Mouse (Mus musculus): ENCODE data around the gene Nelfcd.

Gene Nelfcd

DNA sequence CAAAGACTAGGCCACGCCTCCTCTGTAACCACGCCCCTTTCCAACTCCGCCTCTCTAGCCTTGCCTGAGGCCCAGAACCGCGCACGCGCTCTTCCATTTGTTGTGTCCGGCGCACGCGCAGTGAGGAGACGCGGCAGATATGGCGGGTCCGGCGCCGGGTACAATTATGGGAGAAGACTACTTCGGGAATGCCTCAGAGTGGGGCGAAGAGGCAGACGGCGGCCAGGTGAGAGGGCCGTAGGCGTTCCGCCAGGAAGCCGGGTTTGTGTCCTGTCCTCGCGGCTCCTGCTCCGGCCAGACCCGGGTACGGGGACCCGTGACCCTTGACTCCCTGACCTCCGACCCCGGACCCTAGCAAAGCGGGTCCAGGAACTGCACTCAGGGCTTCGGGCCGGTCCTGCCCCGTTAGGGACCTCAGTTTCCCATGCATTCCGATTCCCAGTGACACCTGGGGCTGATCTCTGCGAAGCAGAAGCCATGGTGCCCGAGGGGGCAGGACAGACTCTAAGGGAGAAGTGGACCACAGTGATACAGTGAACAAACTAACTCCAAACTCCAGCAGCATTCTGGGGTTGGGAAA, at the start of gene Nelfcd:
Gene Nelfcd (plus strand): TSS at position 74 of the 580 bp plus-strand sequence.
- peak; percentile 93 for DNase-seq

- DNase-seq = no peak
Observed at GRCm38 (mm10) chr2:174366571-174366970, 49.0 kb upstream of the Nelfcd start.

DNA sequence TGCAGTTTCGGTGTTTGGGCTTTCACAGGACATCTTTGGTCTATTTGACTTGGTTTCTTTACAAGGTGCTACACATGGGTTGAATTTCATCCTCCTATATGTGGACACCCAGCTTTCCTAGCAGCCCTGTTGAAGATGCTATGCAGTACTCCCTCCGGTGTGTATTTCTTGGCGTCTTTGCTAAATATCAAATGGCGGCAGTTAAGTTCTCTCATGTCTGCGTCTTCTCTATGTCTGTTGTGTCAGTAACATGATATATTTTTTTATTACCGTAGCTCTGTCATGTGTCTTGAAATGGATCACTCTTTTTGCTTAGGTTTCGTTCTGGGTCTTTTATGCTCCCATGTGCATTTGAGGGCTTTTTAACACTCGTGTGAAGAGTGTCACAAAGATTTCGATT, 34.6 kb upstream of the Nelfcd start:
- no peak for DNase-seq

DNA sequence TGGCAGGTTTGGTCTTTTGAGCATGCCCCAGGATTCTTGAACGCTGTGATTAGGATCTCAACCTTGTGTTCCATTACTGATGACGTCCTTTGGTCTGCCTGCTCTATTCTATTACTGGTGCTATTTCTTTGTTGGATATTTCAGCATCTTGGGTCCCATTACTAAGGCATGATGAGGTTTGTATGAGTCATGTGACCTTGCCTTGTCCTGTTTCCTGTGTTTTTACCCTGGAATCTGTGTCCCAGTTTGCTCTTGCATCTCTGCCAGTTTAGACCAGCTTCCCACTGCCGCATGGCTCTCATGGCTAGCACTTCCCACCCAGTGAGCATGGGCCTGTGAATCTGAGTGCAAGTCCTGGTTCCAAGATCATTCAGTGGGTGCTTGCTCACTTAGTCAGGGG, 23.7 kb upstream of the Nelfcd start:
- no peak for DNase-seq

DNA sequence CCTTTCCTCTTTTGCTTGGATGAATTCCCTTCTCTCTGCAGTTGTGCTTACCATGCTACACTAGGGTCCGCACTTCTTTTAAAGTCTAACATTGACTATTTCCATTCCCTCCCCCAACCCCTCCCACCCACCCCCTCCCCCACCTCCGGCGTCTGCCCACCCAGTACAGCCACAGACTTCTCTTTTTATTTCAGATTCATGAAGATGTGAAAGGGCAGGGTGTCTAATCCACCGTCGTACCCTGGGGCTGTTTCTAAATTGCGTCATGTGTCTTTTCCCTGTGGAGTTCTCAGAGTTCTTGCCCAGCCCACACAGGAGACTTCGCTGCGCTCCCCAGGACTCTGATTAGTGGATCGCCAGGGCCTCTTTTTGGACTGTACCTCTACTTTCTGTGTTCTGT, 23.1 kb upstream of the Nelfcd start:
- no peak for DNase-seq

DNA sequence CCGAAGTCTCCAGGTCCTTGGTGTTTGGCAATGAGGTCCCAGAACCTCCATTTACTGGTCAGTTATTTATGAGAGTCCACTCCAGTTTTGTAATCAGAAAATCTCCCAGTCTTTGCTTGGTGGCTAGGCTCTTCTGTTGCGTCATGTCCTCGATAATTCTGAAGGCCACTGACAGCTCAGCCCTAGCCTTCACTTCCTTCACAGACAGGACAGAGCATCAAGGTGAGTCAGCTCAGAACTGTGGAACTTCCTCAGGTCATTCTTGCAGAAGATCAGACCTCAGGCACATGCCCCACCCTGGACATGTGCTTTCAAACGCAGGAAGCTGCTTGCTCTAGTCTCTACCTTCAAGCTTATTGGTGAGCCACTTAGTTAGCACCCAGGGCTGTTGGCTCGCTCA, 22.2 kb upstream of the Nelfcd start:
- no peak for DNase-seq

DNA sequence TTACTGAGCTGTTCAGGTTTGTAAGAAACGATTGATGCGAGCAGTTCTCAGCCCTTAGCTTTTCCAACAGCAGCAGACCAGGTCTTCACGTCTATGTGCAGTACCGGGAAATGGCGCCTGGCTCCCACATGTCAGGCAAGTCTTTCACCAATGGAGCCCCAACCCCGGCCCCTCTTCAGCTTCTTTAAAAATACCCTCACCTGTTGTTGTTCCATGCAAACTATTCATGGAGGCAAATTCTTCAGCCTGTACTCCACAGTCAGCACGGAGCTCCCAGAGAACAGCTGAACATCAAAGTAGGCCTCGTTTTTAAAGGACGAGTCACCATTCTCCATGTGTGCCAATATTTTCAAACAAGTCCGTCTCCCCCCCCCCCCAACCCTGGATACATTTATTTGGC, 19.0 kb upstream of the Nelfcd start:
- no peak for DNase-seq

DNA sequence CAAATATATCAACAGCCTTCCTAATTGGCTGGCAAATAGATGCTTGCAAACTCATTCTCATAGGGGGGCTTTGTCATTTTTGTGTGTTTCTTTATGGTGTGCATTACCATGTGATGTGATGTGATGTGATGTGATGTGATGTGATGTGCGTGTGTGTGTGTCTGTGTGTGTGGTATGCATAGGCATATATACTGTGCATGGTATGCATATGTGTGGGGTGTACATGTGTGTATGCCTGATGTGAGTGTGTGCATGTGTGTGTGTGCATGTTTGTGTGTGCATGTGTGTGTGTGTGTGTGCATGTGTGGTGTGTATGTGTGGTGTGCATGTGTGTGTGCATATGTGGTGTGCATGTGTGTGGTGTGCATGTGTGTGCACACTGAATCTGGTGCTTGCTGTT, 18.5 kb upstream of the Nelfcd start:
- DNase-seq = no peak

GRCm38 (mm10) chr2:174397881-174398280, 17.7 kb upstream of the Nelfcd start:
- no peak for DNase-seq

- no peak for DNase-seq
Observed at GRCm38 (mm10) chr2:174400396-174400795, 15.2 kb upstream of the Nelfcd start.

DNA sequence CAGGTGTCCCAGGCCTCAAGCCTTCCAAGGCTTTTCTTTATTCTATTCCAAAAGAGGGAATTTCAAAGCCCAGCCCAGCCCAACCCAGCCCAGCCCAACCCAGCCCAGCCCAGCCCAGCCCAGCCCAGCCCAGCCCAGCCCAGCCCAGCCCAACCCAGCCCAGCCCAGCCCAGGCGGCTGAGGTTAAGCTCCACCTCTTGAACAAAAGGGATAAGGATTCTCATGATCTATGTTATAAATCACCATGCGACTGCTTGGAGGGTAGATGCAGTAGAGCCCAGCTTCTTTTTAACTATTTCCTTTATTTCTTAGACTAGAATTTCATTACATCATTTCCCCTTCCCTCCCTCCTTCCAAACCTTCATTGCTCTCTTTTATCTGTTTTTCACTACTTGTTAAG, 5.4 kb upstream of the Nelfcd start:
- DNase-seq = no peak

GRCm38 (mm10) chr2:174413127-174413526, 2.5 kb upstream of the Nelfcd start:
- DNase-seq = no peak

- DNase-seq = no peak
Observed at GRCm38 (mm10) chr2:174415001-174415730, 438 bp upstream of the Nelfcd start.

GRCm38 (mm10) chr2:174421107-174421506, 5.5 kb downstream of the Nelfcd start:
- DNase-seq = no peak

DNA sequence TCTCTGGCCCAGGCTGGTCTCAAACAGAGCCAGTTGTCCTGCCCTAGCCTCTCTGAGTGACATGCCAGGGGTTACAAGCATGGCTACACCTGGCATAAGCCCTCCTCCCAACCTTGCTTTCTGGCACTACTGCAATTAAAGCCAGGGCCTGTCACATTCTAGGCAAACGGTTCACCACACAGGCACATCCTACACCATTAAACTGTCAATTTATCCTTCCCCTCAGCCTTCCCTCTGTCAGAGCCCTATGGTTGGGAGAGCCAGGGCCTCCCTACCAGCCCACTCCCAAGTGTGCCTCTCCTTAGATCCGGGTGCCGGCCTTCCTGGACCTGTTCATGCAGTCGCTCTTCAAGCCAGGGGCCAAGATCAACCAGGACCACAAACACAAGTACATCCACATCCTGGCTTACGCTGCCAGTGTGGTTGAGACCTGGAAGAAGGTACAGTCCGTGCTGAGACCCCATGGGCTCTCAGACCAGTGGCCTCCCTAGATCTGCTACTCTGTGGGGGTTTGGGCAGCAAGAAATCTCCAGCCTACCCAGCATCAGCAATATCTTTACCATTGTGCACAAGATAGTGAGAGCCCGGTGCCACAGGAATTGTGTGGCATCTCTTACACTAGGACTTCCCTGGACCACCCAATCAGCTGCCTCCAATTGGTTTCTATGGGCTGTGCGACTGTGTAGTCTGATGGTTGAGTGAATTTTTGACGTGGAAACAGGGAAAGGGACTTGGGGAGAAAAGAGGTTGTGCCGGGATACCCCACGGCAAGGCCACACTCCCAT, 8.9 kb downstream of the Nelfcd start:
- no peak for DNase-seq

GRCm38 (mm10) chr2:174426856-174427255, 11.3 kb downstream of the Nelfcd start:
- no peak for DNase-seq

GRCm38 (mm10) chr2:174428076-174428835, 12.7 kb downstream of the Nelfcd start:
- no peak for DNase-seq

GRCm38 (mm10) chr2:174428996-174429591, 13.5 kb downstream of the Nelfcd start:
- DNase-seq = no peak

- DNase-seq = no peak
Observed at GRCm38 (mm10) chr2:174434943-174435342, 19.3 kb downstream of the Nelfcd start.

GRCm38 (mm10) chr2:174436076-174436701, 20.6 kb downstream of the Nelfcd start:
- DNase-seq = no peak

- DNase-seq = no peak
Observed at GRCm38 (mm10) chr2:174436916-174437696, 21.5 kb downstream of the Nelfcd start.

- DNase-seq = no peak
Observed at GRCm38 (mm10) chr2:174437697-174437982, 22.0 kb downstream of the Nelfcd start.
